Mouse (Mus musculus) testis, adult 2 months (tissue): ENCODE results near the gene Abat.

Source experiments
- CTCF ChIP-seq: fragments of 200-500 bp; IDR thresholded peaks from 2 replicates; pipeline ENCODE4 v1.5.1; 2012; ENCODE audit warnings: low read depth, mild to moderate bottlenecking, inconsistent platforms, low read length, moderate library complexity; ENCODE audit not compliant: control insufficient read depth, insufficient read depth, insufficient replicate concordance
- POLR2A ChIP-seq: fragments of 200-500 bp; IDR thresholded peaks from 2 replicates; pipeline ENCODE4 v1.6.1; 2012; ENCODE audit warnings: low read depth, mild to moderate bottlenecking, inconsistent platforms, low read length, moderate library complexity; ENCODE audit not compliant: control insufficient read depth

DNA sequence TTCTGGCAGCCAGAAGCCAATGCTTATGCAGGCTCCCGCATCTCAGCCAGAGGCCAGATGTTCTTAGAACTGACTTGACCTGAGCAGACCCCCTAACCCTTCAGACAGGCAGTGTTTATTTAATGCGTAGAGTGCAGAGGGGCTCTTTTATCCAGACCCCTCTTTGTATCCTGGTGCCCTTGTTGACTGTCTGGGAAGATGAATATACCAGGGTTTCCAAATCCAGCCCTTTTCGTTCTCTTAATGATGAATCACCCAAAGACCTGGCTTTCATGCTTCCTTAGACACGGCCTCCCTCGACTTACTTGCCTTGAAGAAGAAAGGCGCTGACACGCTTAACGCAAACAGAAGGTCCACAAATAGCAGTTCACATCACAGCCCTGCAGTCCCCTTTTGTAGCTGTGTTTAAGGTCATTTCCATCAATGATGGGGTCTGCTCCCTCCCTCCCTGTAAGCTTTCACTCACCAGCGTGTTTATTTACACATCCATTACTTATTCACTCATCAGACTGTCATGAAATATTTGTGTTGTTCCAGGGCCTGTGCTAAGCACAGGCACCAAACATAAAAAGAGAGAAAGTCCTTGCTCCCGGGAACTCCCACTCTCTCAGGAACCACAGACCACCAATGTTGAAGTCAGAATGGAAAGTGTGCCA is 106.6 kb downstream of the Abat start:
- no peak for TF ChIP-seq CTCF
- TF ChIP-seq POLR2A: no peak
